Mouse (Mus musculus) heart, embryonic 11.5 days (tissue): ENCODE measurements around the gene Panx3. TPM values are rescaled to one million over a fixed set of nuclear protein-coding genes. Genes with fewer than 3 reads are reported as not detected.

ENCODE experiments used
- ATAC-seq: fragments of 200-750 bp; cut with Nextera tagmentation; replicated peaks from 2 replicates; pipeline ENCODE4 v1.8.0; 2017; ENCODE audit warnings: moderate library complexity; ENCODE audit not compliant: insufficient number of reproducible peaks, low FRiP score, low TSS enrichment
- H3K27ac ChIP-seq: fragments of 300-500 bp; sonication (generic); 2 replicates; pipeline ENCODE4 v1.5.1; 2014; ENCODE audit warnings: mild to moderate bottlenecking, low read depth, low read length
- H3K27me3 ChIP-seq: fragments of 300-500 bp; sonication (generic); 2 replicates; pipeline ENCODE4 v1.6.1; 2014; ENCODE audit warnings: mild to moderate bottlenecking, low read length, mixed read lengths; ENCODE audit not compliant: control insufficient read depth, insufficient read depth
- H3K36me3 ChIP-seq: fragments of 300-500 bp; sonication (generic); 2 replicates; pipeline ENCODE4 v1.6.1; 2014; ENCODE audit warnings: mild to moderate bottlenecking, low read length, moderate library complexity, mixed read lengths; ENCODE audit not compliant: control insufficient read depth, insufficient read depth
- H3K4me1 ChIP-seq: fragments of 300-500 bp; sonication (generic); 2 replicates; pipeline ENCODE4 v1.6.1; 2014; ENCODE audit warnings: low read length; ENCODE audit not compliant: control insufficient read depth, insufficient read depth
- H3K4me2 ChIP-seq: fragments of 300-500 bp; sonication (generic); 2 replicates; pipeline ENCODE4 v1.6.1; 2014; ENCODE audit warnings: mild to moderate bottlenecking, moderate library complexity
- H3K4me3 ChIP-seq: fragments of 300-500 bp; sonication (generic); 2 replicates; pipeline ENCODE4 v1.5.1; 2014; ENCODE audit warnings: low read depth, low read length
- H3K9ac ChIP-seq: fragments of 300-500 bp; sonication (generic); 2 replicates; pipeline ENCODE4 v1.6.1; 2014; ENCODE audit warnings: mild to moderate bottlenecking, low read depth, low read length, moderate library complexity
- H3K9me3 ChIP-seq: fragments of 300-500 bp; sonication (generic); replicated peaks from 2 replicates; pipeline ENCODE4 v1.6.1; 2016; ENCODE audit warnings: low read length; ENCODE audit not compliant: control insufficient read depth
- WGBS: fragments of 180-500 bp; shearing (Covaris S2); extraction: QIAGEN DNeasy Blood & Tissue Kit; methylation state at CpG from one replicate; pipeline ENCODE4 v1.1.7; 2014; ENCODE audit not compliant: insufficient replicate concordance; 5-methylcytosine and 5-hydroxymethylcytosine counted together
- polyA plus RNA-seq: library from polyadenylated mRNA; unstranded; fragments of >200 nt; fragmentation: Nextera tagmentation; extraction: Ambion mirVana; gene quantifications from 2 replicates; pipeline ENCODE4 v1.2.1, GENCODE M21; 2014

The Panx3 gene
- polyA plus RNA-seq, 1 experiment from 2014 or later = 0.10 TPM

DNA sequence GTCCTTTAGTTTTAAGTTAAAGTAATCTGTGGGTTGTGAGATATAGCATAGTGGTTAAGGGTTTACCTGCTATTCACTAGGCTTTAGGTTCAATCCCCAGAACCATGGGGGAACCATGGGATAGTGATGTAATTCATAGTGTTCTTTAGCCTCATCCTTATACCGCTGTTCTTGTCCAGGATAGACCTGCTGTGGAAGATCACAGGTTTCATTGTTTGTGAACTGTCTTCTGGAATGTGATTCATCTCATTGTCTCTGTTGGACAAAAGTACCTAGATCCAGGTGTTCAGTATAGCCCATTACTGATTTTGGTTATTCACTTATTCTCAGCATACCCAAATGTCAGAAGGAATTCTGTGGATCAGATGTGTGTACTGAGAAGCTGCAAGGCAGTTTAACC is 41.8 kb downstream of the Panx3 start:
- no peak overlapping the region for H3K4me2 ChIP-seq
- no peak overlapping the region for H3K27ac ChIP-seq
- no peaks in the 10 kb centered on the region for H3K9me3 ChIP-seq
- no peak overlapping the region for H3K4me3 ChIP-seq
- no peak overlapping the region for H3K9ac ChIP-seq
- H3K4me1 ChIP-seq = no peaks in the 10 kb centered on the region
- no peak for ATAC-seq
- no peaks in the 10 kb centered on the region for H3K36me3 ChIP-seq
- no peaks in the 10 kb centered on the region for H3K27me3 ChIP-seq
- WGBS = 94% methylated on average over 1 of the region's 1 CpGs

DNA sequence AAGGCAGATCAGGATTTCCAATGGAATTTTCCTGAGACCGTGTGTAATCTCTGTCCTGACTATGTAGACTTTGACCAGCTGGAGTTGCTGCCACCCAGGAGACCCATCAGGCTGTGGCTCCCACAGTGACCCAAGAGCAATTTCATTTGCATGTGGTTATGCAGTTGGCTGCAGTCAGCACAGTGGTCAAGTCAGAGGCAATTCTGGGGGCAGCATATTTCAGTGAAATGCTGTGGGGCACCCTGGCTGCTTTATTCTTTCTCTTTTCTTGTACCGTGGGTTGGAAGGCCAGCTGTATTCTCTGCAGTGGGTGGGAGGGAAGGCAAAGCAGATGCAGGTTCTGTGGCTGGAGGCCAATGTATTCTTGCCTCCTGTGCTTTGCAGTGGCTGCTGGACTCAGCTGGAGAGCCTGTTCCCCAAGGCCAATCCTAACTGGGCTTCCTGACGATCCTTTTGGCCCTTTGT is 42.9 kb downstream of the Panx3 start:
- no peaks in the 10 kb centered on the region for H3K9me3 ChIP-seq
- WGBS = 18% methylated on average over 3 of the region's 3 CpGs
- no peak overlapping the region for H3K27ac ChIP-seq
- H3K9ac ChIP-seq = no peak overlapping the region
- no peaks in the 10 kb centered on the region for H3K4me1 ChIP-seq
- H3K4me3 ChIP-seq = no peak overlapping the region
- no peak for ATAC-seq
- H3K4me2 ChIP-seq = no peak overlapping the region
- H3K36me3 ChIP-seq = no peaks in the 10 kb centered on the region
- H3K27me3 ChIP-seq = no peaks in the 10 kb centered on the region

DNA sequence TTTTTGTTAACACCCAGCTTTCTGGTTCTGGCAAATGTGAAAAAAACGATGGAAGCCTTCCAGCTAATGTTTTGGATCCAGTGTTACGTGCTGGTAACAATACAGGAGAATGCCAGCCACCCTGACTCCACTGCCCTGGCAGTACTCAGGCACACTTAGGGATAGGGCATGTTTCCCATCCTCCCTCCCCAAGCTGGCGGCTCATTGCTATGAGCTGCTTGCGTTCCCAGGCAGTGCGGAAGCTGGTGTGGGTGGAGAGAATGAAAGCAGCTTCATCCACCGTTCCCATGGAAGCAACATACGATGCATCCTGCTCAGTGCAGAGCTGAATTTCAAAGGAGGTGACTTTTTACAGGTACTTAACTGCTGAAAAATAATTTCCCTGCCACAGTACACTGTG is 43.4 kb downstream of the Panx3 start:
- no peaks in the 10 kb centered on the region for H3K9me3 ChIP-seq
- 26% methylated on average over 7 of the region's 7 CpGs for WGBS

DNA sequence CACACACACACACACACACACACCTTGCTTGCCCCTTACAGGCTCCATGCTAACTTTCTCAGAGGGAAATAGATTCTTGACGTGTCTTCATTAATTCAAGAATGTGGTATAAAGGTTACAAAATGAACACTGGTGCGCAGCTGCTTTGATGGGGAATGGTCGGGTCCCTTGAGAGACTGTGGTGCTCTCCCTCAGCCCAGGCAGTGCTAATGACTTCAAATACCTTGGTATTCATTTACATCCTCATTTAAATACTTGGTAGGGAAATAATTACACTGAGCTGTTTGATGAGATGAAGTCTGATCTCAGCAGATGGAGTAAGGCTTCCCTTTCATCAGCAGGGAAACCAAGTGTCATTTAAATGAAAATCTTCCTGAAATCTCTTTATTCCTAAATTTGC is 43.9 kb downstream of the Panx3 start:
- no peaks in the 10 kb centered on the region for H3K36me3 ChIP-seq
- H3K4me2 ChIP-seq = no peak overlapping the region
- no peaks in the 10 kb centered on the region for H3K27me3 ChIP-seq
- H3K9ac ChIP-seq = no peak overlapping the region
- 60% methylated on average over 3 of the region's 3 CpGs for WGBS
- no peak overlapping the region for H3K4me3 ChIP-seq
- H3K27ac ChIP-seq = no peak overlapping the region
- no peak for ATAC-seq
- H3K4me1 ChIP-seq = no peaks in the 10 kb centered on the region
- no peaks in the 10 kb centered on the region for H3K9me3 ChIP-seq

More for the DNA sequence above, 43.4 kb downstream of the Panx3 start:
- Histone ChIP-seq H3K27me3 (no peaks in the 10 kb centered on the region), H3K4me3 (no peak overlapping the region), H3K4me2 (no peak overlapping the region), H3K27ac (no peak overlapping the region), H3K9ac (no peak overlapping the region), H3K4me1 (no peaks in the 10 kb centered on the region), H3K36me3 (no peaks in the 10 kb centered on the region)
- 0 out of 2 replicates have a peak, but pooled peaks have one; percentile 31 for ATAC-seq

DNA sequence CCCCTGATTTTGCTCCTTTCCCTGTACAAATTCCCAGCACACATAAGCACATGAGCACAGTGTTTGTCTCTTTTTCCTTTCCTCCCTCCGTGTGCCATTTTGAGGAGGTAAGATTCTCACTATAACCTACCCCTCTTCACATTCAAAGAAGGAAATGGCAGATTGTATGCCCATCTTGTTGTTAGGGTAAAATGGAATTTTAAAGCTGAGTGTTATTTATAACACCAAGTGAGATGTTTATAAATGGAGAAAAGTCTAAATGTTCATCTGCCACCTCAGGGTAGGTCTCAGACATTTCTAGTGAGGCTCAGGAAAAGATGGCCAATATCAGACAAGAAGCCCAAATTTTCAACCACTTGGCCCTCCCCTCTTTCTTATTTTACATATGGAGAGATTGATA is 44.5 kb downstream of the Panx3 start:
- Histone ChIP-seq H3K9me3 (no peaks in the 10 kb centered on the region), H3K36me3 (no peaks in the 10 kb centered on the region), H3K27me3 (no peaks in the 10 kb centered on the region), H3K4me1 (no peaks in the 10 kb centered on the region), H3K27ac (no peak overlapping the region), H3K9ac (no peak overlapping the region), H3K4me3 (no peak overlapping the region), H3K4me2 (no peak overlapping the region)
- WGBS = 90% methylated on average over 1 of the region's 1 CpGs
- no peak for ATAC-seq

DNA sequence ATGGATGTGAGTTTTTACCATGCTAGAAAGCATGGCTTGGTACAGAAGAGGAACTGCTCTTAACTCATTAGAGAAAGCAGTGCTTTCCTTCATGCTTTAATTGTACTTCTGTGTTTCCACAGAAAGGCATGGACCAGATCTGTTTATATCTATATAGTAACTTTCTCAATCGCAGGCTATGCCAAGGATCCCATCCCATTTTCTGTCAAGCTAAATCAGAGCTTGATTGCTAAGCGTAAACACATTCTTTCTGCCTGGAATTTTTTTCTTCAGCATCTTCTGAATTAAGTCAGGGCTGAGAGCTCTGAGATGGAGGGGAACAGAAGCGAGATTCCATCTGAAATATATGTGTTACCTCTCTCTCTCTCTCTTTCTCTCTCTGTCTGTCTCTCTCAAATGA is 45.1 kb downstream of the Panx3 start:
- Histone ChIP-seq H3K27ac (no peak overlapping the region), H3K9ac (no peak overlapping the region), H3K4me1 (no peaks in the 10 kb centered on the region), H3K4me2 (no peak overlapping the region), H3K27me3 (no peaks in the 10 kb centered on the region), H3K36me3 (no peaks in the 10 kb centered on the region), H3K4me3 (no peak overlapping the region), H3K9me3 (no peaks in the 10 kb centered on the region)
- no peak for ATAC-seq
- WGBS = 82% methylated on average over 3 of the region's 3 CpGs

DNA sequence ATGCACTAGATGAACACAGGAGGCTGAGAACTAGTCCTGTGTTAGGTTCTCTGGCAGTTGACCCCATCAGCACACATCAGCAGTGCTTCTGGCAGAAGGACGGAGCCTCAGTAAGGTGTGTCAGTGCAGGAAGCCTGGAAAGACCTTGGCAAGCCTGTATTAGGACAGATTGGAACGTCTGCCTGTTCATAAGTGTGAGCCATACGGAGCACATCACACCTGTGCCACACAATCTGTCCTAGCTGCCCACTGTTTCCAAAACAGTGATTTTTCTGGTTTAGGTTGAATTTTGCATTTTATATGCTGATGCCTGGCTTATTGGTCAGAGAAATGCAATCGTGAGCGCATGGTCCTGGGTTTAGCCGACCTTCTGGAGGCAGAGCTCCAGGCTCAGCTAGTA is 47.7 kb downstream of the Panx3 start:
- Histone ChIP-seq H3K36me3 (no peaks in the 10 kb centered on the region), H3K9ac (no peak overlapping the region), H3K4me1 (no peaks in the 10 kb centered on the region), H3K4me3 (no peak overlapping the region), H3K9me3 (no peaks in the 10 kb centered on the region), H3K4me2 (no peak overlapping the region), H3K27ac (no peak overlapping the region), H3K27me3 (no peaks in the 10 kb centered on the region)
- WGBS = 81% methylated on average over 6 of the region's 6 CpGs
- no peak for ATAC-seq

DNA sequence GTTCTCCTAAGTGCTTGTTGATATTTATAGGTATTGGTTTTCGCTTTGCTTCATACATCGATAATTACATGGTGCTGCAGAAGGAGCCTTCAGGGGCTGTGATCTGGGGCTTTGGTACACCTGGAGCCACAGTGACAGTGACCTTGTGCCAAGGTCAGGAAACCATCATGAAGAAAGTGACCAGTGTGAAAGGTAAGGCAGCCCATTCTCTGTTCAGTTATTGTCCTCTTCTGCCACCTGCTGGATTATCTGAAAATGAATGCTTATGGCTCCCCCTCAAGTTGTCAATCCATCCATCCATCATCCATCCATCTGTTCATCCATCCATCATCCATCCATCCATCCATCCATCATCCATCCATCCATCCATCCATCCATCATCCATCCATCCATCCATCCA is 52.3 kb downstream of the Panx3 start:
- Histone ChIP-seq H3K9ac (no peak overlapping the region), H3K4me2 (no peak overlapping the region), H3K27ac (no peak overlapping the region), H3K27me3 (no peaks in the 10 kb centered on the region), H3K36me3 (no peaks in the 10 kb centered on the region), H3K4me1 (no peaks in the 10 kb centered on the region; the same call in 1 of the 2 replicates), H3K4me3 (no peak overlapping the region), H3K9me3 (no peaks in the 10 kb centered on the region)
- 39% methylated on average over 2 of the region's 2 CpGs for WGBS
- no peak for ATAC-seq

DNA sequence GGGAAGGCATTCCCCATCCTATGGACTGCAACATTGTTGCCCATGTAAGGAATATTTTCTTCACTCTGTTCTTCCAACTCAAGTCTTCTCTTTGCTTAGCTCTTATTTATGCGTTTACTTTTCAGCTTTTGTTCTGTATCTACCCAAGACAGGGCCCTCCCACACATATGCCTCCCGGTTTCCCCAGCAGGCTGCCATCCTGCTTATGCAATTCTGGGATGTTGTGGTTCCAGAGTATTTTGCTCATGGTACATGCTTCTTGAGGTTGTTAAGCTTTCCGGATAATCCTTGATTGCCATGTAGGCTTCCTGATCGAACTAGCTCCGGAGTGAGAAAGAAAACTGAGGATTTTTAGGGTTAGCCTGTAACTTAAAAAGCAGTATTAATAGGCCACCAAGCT is 53.8 kb downstream of the Panx3 start:
- ATAC-seq = no peak
- no peaks in the 10 kb centered on the region for H3K27me3 ChIP-seq
- no peaks in the 10 kb centered on the region for H3K9me3 ChIP-seq
- WGBS = 72% methylated on average over 5 of the region's 5 CpGs
- H3K9ac ChIP-seq = no peak overlapping the region
- H3K36me3 ChIP-seq = no peaks in the 10 kb centered on the region
- no peak overlapping the region for H3K4me2 ChIP-seq
- H3K4me1 ChIP-seq = no peaks in the 10 kb centered on the region; the same call in 1 of the 2 replicates
- no peak overlapping the region for H3K4me3 ChIP-seq
- H3K27ac ChIP-seq = no peak overlapping the region
